Mouse (Mus musculus) megakaryocyte progenitor cell, adult 5-6 weeks (primary cell): ENCODE data around the gene 1700066M21Rik. TPM values are rescaled to one million over a fixed set of nuclear protein-coding genes. Genes with fewer than 3 reads are reported as not detected.

Source experiments
- ATAC-seq: replicated peaks from 2 replicates; pipeline ENCODE4 v1.8.0; 2016; ENCODE audit warnings: mild to moderate bottlenecking, moderate TSS enrichment, inconsistent platforms; ENCODE audit not compliant: poor library complexity
- total RNA-seq, 2 experiments: library from RNA; stranded (forward) in 1 of 2; stranded (reverse) in 1 of 2; fragments of 157-497, 149-512 nt in 1 of 2; fragments of 200-1000 nt in 1 of 2; gene quantifications; 2 replicates each; pipeline versions ENCODE4 v1.2.3 to v1.2.4; 2015 to 2017

The 1700066M21Rik gene
- total RNA-seq (2015), result 16.6 and 19.3 TPM in 2 replicates
- 18.1 TPM in 2 replicates for total RNA-seq (2017)

GRCm38 (mm10) chr1:57377376-57378341, at the start of gene 1700066M21Rik:
1700066M21Rik (plus strand) TSS chr1:57377620.
- peak; percentile 97 for ATAC-seq

DNA sequence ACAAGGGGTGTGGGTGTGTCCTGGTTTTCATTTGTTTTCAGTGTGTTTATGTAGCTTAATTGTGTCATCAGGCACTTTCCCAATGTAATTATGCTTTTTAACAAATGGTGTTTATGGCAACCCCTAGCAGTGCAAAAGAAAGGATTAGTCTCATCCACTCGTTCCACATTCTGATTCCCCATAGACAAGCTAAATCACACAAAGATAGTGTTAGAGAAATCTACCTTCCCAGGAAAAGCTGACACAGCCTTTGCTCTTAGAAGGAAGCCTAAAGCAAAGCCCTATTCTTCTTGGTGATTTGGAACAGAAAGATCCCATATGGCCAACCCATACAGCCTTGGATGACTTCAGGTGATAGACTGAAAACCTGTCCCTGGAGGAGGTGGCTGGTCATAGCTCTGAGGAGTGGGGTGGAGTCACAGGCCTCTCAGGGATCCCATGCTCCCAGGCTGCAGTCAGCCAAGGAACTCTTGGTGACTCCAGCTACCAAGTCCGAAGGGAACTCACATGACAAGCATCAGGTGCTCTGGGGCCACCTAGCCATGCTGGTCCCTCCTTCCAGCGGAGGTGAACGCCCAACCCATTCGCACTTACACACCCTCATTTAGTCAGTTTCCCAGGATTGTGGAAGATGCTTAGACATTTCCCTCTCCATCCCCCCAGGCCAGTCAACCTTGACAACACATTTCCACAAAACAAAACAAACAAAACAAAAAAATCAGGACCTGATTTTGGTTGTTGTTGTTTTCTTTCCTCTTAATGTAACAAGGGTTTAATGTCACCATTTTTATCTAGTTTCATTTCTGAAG, 47.9 kb upstream of the 1700066M21Rik start:
- ATAC-seq, result no peak

DNA sequence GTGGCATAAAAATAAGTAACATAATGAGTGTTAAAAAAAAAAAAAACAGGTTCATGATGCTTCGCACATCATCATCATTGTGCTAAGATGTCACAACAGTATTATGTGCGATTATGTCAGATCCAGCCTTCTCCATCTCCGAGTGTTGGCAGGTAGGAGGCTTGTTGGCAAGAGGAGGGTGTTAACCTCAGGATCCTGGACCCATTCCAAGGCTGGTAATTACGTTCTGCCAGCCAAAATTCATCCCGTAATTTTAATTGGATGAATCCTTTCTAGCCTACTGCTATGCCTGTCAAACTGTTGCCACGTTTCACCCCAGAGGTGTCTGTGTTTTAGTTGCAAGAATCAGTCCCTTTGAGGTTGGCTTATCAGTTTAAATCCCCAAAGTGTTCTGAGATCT, 47.2 kb upstream of the 1700066M21Rik start:
- ATAC-seq, result no peak

GRCm38 (mm10) chr1:57332040-57332439, 45.4 kb upstream of the 1700066M21Rik start:
- no peak for ATAC-seq

GRCm38 (mm10) chr1:57333550-57334213, 43.7 kb upstream of the 1700066M21Rik start:
- no peak for ATAC-seq

GRCm38 (mm10) chr1:57335200-57335599, 42.2 kb upstream of the 1700066M21Rik start:
- ATAC-seq, result no peak

- peak; percentile 46; the same call in 1 of the 2 replicates for ATAC-seq
Measured at GRCm38 (mm10) chr1:57339156-57339796, 38.1 kb upstream of the 1700066M21Rik start.

- ATAC-seq, result no peak
Measured at GRCm38 (mm10) chr1:57341197-57341596, 36.2 kb upstream of the 1700066M21Rik start.

GRCm38 (mm10) chr1:57347487-57347886, 29.9 kb upstream of the 1700066M21Rik start:
- no peak for ATAC-seq

DNA sequence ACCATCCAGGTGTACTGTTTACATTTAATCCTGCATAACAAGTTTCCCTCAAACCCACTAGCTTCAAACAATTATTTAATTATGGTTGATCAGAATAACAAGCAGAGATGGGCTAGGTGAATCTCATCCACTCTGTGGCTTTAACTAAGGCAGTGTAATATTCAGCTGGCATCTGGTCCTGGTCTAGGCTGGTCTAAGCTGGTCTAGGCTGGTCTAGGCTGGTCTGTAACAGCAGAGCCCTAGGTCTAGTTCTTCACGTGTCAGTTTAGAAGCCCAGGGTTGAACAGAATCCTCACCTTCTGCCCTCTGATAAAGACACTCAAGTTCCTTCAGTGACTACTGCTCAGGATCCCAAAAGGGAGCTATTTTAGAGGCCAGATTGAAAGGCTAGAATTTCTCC, 25.5 kb upstream of the 1700066M21Rik start:
- no peak for ATAC-seq

DNA sequence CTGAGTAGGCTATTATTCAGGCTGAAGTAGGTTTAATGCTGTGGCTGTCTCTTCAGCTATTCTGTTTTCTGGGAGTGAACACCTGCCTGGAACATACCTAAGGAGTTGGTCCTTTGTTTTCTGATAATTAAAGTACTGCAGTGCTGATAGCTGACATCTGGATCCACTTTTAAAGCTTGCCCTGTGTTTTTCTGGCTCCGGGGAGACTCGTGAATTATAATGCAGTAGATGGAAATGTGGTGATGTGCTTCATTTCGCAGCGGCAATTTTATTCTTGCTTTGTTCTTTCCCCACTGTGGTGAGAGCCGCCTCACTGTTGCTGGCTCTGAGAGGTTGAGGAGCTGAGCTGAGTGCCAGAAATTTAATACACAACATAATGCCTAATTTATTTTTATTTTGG, 18.9 kb upstream of the 1700066M21Rik start:
- ATAC-seq, result no peak

DNA sequence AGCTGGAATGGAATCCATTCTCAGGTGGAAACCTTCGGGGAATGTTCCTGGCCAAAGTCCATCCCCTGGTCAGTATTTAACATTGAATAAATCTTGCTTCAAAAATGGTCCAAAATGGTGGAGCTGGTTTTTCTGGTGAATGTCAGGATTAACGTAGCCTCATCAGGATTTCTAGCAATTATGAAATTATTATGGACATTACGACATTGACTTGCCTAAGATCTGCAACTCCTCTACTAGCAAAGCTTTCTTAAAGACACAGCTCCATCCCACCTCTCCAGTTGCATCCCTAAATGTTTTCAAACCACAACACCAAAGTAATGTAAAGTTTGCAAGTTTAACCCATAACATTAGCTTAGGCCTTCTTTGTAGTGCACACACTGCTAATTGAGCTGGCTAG, 10.0 kb upstream of the 1700066M21Rik start:
- peak; percentile 57 for ATAC-seq

GRCm38 (mm10) chr1:57369111-57369510, 8.3 kb upstream of the 1700066M21Rik start:
- ATAC-seq, result no peak

- peak; percentile 96 for ATAC-seq
Measured at GRCm38 (mm10) chr1:57370451-57370850, 7.0 kb upstream of the 1700066M21Rik start.

DNA sequence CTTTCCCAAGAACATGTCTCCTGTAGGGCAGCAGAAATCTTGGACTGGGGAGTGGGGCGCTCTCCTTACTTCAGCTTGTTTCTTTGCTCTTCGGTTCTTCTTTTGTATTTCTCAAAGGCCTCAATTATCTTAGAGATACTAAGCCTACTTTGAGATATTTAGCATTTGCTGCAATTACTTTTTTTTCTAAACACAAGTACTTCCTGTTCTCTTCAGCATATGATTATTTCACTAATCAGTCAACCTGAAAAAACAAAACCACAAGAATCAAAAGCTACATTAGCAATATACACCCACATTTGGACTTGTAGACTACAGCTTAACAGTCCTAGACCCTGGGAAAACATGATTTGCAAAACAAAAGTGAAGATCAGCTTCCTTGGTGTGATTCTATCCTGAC, 2.1 kb upstream of the 1700066M21Rik start:
- no peak for ATAC-seq

DNA sequence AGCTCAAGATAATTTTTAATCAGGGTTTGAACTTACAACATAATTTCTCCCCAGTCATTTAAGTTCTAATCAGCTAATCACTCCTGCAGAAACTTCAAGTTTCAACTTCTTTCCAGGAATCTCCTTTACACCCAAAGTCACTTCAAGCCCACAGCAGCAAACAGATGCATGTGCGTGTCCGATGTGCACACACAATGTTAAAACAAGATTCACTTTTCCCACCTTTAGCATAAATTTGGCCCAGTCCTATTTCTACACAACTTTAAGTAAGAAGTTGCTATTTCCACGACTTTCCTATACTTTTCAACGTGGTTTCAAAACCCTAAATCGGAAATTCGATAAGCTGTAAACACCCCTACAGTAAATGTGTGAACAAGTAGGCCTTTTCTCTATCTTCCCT, 614 bp upstream of the 1700066M21Rik start:
- ATAC-seq, result peak; percentile 3; the same call in 1 of the 2 replicates

DNA sequence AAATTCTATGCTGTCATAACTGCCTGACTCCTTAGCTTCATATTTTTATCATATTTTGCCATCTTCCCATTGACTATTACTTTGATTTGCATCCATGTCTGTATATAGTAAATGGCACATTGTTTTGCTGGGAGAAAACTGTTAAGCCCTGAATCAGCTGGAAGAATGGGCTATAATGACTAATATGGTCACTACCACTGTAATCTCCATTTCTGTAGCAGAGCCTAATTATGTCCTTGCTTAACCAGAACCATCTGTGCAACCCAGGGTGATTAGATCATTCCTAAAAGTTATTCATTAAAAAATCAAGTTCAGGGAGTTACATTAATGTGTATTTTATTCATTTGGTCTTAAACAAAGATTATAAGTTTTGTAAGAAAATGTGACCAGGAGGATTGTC, 9.1 kb downstream of the 1700066M21Rik start:
- ATAC-seq, result no peak

- ATAC-seq, result no peak
Measured at GRCm38 (mm10) chr1:57387876-57388275, 10.5 kb downstream of the 1700066M21Rik start.

DNA sequence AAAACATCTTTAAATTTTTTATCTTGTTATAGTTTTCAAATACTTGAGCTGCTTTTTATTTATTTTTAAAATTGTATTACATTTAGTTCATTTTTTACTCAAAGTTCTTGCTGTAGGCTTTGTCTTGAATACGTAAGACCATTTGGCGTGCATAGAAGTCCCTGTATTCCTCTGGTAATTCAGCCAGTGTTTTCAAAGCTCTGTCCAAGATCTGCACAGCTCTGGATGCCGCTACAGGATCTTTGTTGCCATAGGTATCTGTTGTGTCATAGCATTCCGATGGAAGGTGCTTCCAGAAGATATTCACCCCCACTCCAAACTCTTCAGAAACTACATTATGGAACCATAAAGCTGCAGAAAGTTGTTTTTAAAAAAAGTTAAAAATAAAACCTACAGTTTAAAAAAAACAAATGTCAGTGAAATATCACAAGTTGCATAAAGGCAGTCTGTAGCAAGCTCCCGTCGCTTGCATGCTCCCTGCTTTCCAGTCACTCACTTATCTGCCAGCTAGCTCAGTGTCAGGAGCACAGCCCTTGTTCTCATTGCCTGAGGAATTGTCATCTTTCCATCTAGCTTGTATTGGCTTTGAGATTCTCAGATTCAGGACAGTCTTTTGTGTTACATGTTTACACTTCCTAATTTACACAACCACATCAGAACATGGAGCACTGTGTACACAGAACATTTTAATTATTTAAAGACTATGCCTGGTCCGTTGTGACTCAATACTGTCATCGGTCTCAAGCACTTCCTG, 11.2 kb downstream of the 1700066M21Rik start:
- no peak for ATAC-seq
